Mouse (Mus musculus) E14TG2a.4 (cell line): ENCODE data around the gene Zfp119b.

ENCODE experiments used
- CTCF ChIP-seq: conservative IDR thresholded peaks from 2 replicates; pipeline ENCODE4 v1.5.1; 2014; ENCODE audit warnings: low read length
- POU5F1 ChIP-seq: IDR thresholded peaks from 2 replicates; pipeline ENCODE4 v1.6.1; 2014; ENCODE audit warnings: low read length, borderline replicate concordance

DNA sequence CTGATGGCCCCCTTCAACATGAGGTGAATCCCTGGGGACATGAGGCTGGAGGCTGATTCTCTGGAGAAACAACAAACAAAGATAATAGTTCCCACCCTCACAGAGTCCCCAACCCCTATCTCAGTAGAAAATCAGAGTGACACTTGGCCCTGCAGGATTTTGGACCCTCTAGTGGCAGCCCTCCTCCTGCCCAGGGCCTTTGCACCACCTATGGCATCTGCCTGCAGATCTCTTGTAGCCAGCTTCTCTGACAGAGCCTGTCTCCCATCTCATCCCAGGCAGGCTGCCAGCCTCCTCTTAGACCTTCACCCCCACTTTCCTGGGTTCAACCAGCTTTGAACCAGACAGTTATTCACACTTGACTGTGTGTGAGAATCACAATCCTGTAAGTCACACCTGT, 11.5 kb upstream of the Zfp119b start:
- TF ChIP-seq CTCF (no peak), POU5F1 (no peak)
